Mouse (Mus musculus): ENCODE data around the gene Pdcd5.

- TF ChIP-seq CTCF (IDR thresholded peaks at IDR 0.05; ENCODE audit: low read depth) (no peak), EP300 (IDR thresholded peaks at IDR 0.05; ENCODE audit: low read depth) (no peak)
Observed at GRCm38 (mm10) chr7:35663790-35664376, 16.6 kb upstream of the Pdcd5 start.

All from liver, postnatal 0 days (tissue).